Mouse (Mus musculus) midbrain, postnatal 0 days (tissue): ENCODE results near the gene Kcnip1. TPM values are rescaled to one million over a fixed set of nuclear protein-coding genes. Genes with fewer than 3 reads are reported as not detected.

Source experiments
- ATAC-seq: fragments of 200-750 bp; cut with Nextera tagmentation; 2 replicates; pipeline ENCODE4 v1.8.0; 2017; ENCODE audit warnings: moderate number of reproducible peaks, mild to moderate bottlenecking, moderate TSS enrichment, moderate library complexity; ENCODE audit not compliant: low FRiP score
- DNase-seq: peaks from one replicate; pipeline ENCODE4 v3.0.0-alpha.2; 2015; ENCODE audit warnings: low spot score
- H3K27ac ChIP-seq: fragments of 300-500 bp; sonication (generic); 2 replicates; pipeline ENCODE4 v1.5.1; 2014; ENCODE audit warnings: low read depth, mild to moderate bottlenecking, low read length, mixed read lengths
- H3K27me3 ChIP-seq: fragments of 300-500 bp; sonication (generic); 2 replicates; pipeline ENCODE4 v1.6.1; 2014; ENCODE audit warnings: low read length, control low read depth, mixed read lengths; ENCODE audit not compliant: insufficient read depth
- H3K36me3 ChIP-seq: fragments of 300-500 bp; sonication (generic); 2 replicates; pipeline ENCODE4 v1.6.1; 2014; ENCODE audit warnings: low read length, control low read depth, mixed read lengths; ENCODE audit not compliant: insufficient read depth
- H3K4me1 ChIP-seq: fragments of 300-500 bp; sonication (generic); 2 replicates; pipeline ENCODE4 v1.6.1; 2014; ENCODE audit warnings: mild to moderate bottlenecking, control low read depth, antibody characterized with exemption, low read length, mixed read lengths; ENCODE audit not compliant: insufficient read depth
- H3K4me2 ChIP-seq: fragments of 300-500 bp; sonication (generic); 2 replicates; pipeline ENCODE4 v1.6.1; 2014; ENCODE audit warnings: low read depth, mild to moderate bottlenecking, low read length, mixed read lengths; ENCODE audit not compliant: poor library complexity, severe bottlenecking
- H3K4me3 ChIP-seq: fragments of 300-500 bp; sonication (generic); 2 replicates; pipeline ENCODE4 v1.5.1; 2014; ENCODE audit warnings: low read depth, mild to moderate bottlenecking, low read length, moderate library complexity
- H3K9ac ChIP-seq: fragments of 300-500 bp; sonication (generic); replicated peaks from 2 replicates; pipeline ENCODE4 v1.6.1; 2014; ENCODE audit warnings: mild to moderate bottlenecking, low read length, moderate library complexity, mixed read lengths; ENCODE audit not compliant: poor library complexity, severe bottlenecking
- H3K9me3 ChIP-seq: fragments of 300-500 bp; sonication (generic); 2 replicates; pipeline ENCODE4 v1.6.1; 2016; ENCODE audit warnings: low read length, control low read depth
- CTCF ChIP-seq: IDR thresholded peaks from 2 replicates; pipeline ENCODE4 v1.5.1; 2016; ENCODE audit warnings: antibody characterized with exemption, mild to moderate bottlenecking
- WGBS: fragments of 180-500 bp; shearing (Covaris S2); extraction: QIAGEN DNeasy Blood & Tissue Kit; methylation state at CpG from one replicate; pipeline ENCODE4 v1.1.7; 2014; 5-methylcytosine and 5-hydroxymethylcytosine counted together
- polyA plus RNA-seq: library from polyadenylated mRNA; unstranded; fragments of >200 nt; fragmentation: Nextera tagmentation; extraction: Ambion mirVana; gene quantifications from 2 replicates; pipeline ENCODE4 v1.2.1, GENCODE M21; 2015
- total RNA-seq: library from RNA; depleted of rRNA; stranded (reverse); fragments of >200 nt; gene quantifications from 2 replicates; pipeline ENCODE4 v1.2.3, GENCODE M21; 2014

Kcnip1 gene
- total and polyA plus RNA-seq, 2 experiments from 2014 or later: 93.8 to 145 TPM

DNA sequence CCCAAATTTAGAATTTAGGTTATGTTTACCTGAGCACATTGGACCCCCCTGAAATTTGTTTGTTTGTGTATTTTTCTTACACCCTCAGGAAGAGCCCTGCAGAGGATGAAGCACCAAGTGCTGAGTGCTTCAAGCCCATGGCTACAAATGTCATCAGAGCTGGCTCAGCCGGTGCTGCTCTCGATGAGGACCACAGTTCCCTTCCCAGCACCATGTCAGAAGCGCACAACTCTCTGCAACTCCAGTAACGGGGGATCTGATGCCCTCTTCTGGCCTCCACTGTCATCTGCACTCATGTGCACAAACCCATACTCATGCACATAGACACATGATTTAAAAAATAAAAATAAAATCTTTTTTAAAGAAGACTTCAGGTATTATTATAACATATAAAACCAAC lies 128.7 kb downstream of the Kcnip1 start:
- Histone ChIP-seq H3K9me3 (no peaks in the 10 kb centered on the region), H3K9ac (no peak overlapping the region), H3K27me3 (no peaks in the 10 kb centered on the region), H3K36me3 (no peaks in the 10 kb centered on the region), H3K27ac (no peak overlapping the region), H3K4me1 (no peaks in the 10 kb centered on the region), H3K4me2 (no peak overlapping the region), H3K4me3 (no peak overlapping the region)
- ATAC-seq (no peak), DNase-seq (no peak)
- 95% methylated on average over 4 of the region's 4 CpGs for WGBS
- TF ChIP-seq CTCF: no peak

DNA sequence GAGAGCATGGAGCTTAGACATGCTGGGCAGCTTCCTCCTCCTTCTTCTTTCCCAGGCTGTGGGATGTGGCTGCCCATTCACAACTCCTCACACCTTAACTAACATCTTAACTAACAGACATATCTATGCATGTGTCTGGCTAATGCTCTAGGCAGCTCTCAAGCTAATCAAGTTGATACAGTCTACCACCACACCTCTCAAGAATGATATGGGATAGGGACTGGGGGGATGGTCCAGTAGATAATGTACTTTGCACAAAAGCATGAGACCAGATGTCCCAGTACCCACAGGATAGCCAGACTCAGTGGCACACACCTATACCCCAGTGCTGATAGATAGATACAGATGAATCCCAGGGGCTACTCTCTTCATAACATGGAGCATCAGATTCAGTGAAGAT lies 131.1 kb downstream of the Kcnip1 start:
- Histone ChIP-seq H3K4me3 (no peak overlapping the region), H3K9me3 (no peaks in the 10 kb centered on the region), H3K9ac (no peak overlapping the region), H3K4me2 (no peak overlapping the region), H3K27me3 (no peaks in the 10 kb centered on the region), H3K36me3 (no peaks in the 10 kb centered on the region), H3K4me1 (no peaks in the 10 kb centered on the region), H3K27ac (no peak overlapping the region)
- ATAC-seq (no peak), DNase-seq (no peak)
- no peak for TF ChIP-seq CTCF

DNA sequence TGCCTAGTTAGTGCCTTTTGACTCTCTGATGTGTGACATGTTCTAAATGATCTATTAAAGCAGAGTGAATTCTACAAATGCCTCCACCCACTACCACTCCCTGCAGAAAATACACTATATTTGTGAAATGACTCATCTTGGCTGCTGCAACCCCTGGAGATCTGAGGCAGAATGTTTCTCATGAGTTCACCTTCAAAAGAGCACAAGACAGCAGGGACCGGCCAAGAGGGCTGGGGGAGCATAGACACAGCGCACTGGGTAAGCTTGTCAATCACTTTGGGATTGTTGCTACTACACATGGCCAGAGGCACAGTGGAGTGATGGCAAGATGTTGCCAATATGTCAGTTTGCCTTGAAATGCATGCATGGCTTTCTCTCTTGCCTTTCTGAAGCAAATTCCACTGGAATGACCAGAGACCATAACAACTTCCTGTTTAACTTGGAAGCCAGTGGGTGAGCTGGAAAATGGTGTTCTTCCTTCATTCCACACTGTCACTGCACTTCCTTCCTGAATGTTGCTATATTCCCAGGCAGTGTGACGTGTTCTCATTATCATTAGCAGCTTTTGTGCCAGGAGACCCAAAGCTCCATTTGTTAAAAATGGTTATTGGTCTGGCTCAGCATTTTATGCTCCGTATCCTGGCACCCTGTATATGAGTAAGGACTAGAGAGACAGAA lies 131.9 kb downstream of the Kcnip1 start:
- ATAC-seq: no peak
- Histone ChIP-seq H3K4me2 (no peak overlapping the region), H3K4me1 (no peaks in the 10 kb centered on the region), H3K4me3 (no peak overlapping the region), H3K27ac (no peak overlapping the region), H3K9ac (no peak overlapping the region), H3K27me3 (no peaks in the 10 kb centered on the region), H3K9me3 (no peaks in the 10 kb centered on the region), H3K36me3 (no peaks in the 10 kb centered on the region)
- DNase-seq: no peak
- no peak for TF ChIP-seq CTCF
- 76% methylated on average over 4 of the region's 4 CpGs for WGBS

DNA sequence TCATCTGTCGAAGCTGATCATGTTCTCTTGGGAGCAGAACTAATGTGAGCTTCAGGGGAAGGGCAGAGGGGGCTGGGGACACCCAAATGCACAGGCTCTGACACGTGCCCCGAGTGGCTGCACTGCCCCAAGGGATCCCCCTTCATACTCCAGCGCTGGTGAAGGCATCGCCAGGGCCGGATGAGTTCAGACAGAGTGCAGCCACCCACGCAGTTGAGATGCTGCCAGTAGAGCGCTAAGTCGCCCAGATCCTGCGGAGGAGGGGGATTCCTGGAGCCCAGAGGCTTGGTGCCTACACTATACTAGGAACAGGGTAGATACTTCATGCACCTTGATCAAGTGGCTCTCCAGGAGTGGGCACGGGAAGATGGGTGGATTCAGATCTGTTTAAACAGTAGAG lies 143.3 kb downstream of the Kcnip1 start:
- ATAC-seq (peak; percentile 70), DNase-seq (peak; percentile 71)
- Histone ChIP-seq H3K27ac (no peak overlapping the region), H3K4me1 (peaks cover 8% of the 10 kb centered on the region; the same call in 1 of the 2 replicates), H3K9me3 (no peaks in the 10 kb centered on the region), H3K36me3 (no peaks in the 10 kb centered on the region), H3K4me2 (no peak overlapping the region), H3K27me3 (no peaks in the 10 kb centered on the region), H3K4me3 (no peak overlapping the region), H3K9ac (no peak overlapping the region)
- TF ChIP-seq CTCF: no peak
- WGBS: 42% methylated on average over 11 of the region's 11 CpGs

DNA sequence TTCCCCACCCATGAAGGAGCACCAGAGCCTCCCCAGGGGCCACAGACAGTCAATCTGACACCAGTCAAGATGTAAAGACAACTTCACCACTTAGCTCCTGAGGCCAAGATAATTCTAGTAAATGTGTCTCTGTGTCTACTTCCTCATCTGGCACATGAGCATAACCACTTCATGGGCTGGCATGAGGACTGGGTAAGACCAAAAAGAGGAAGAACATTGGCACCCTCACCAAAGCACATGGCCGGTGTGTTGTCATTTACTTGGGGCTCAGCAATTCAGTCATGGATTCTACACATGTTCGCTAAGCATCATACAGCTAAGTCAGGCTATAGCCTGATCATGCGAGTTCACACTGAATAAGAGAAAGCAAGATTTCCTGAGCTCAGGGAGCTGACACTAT lies 144.3 kb downstream of the Kcnip1 start:
- H3K36me3 ChIP-seq: no peaks in the 10 kb centered on the region
- no peak overlapping the region for H3K4me3 ChIP-seq
- no peak for TF ChIP-seq CTCF
- DNase-seq (no peak), ATAC-seq (no peak)
- H3K4me1 ChIP-seq: peaks cover 8% of the 10 kb centered on the region; the same call in 1 of the 2 replicates
- H3K27ac ChIP-seq: no peak overlapping the region
- no peaks in the 10 kb centered on the region for H3K27me3 ChIP-seq
- no peak overlapping the region for H3K4me2 ChIP-seq
- no peak overlapping the region for H3K9ac ChIP-seq
- H3K9me3 ChIP-seq: no peaks in the 10 kb centered on the region
- WGBS: 90% methylated on average over 3 of the region's 3 CpGs

DNA sequence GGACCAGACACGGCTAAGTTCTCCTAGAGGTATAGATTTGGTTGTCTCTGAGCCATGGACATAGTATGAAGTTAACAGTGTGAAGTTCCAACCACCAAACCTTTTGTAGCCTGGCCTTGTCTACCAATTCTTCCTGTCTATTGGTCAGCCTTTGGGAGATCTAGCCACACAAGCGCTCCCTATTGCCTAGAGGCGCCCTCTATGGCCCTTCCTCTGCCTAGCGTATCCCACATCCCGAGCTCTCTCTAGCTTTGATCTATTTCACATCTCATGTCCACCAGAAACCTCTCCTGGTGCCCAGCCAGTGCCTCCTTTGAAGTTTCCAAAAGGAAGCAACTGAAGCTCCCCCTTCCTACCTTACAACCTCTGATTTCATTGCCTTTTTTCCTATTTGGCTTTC lies 147.0 kb downstream of the Kcnip1 start:
- Histone ChIP-seq H3K27ac (no peak overlapping the region), H3K36me3 (no peaks in the 10 kb centered on the region), H3K4me3 (no peak overlapping the region), H3K9ac (no peak overlapping the region), H3K9me3 (no peaks in the 10 kb centered on the region), H3K4me1 (peaks cover 7% of the 10 kb centered on the region; the same call in 1 of the 2 replicates), H3K27me3 (no peaks in the 10 kb centered on the region), H3K4me2 (no peak overlapping the region)
- DNase-seq: no peak
- TF ChIP-seq CTCF: no peak; the same call in 1 of the 2 replicates
- WGBS: 72% methylated on average over 5 of the region's 5 CpGs
- no peak for ATAC-seq
